Mouse (Mus musculus) limb, embryonic 10.5 days (tissue): ENCODE measurements at regions not wholly inside any gene's neighbourhood (a gene's known extent, or its start where the extent isn't known, plus 50 kb on each side); places are given as distances from the start of the nearest gene placed in this dataset.

Experiments
- DNase-seq: peaks from one replicate; pipeline ENCODE4 v3.0.0-alpha.2; 2017; ENCODE audit warnings: low spot score
- H3K27ac ChIP-seq: fragments of 300-500 bp; sonication (generic); 2 replicates; pipeline ENCODE4 v1.5.1; 2016; ENCODE audit warnings: mild to moderate bottlenecking
- H3K27me3 ChIP-seq: fragments of 300-500 bp; sonication (generic); 2 replicates; pipeline ENCODE4 v1.6.1; 2016; ENCODE audit warnings: low read depth, mild to moderate bottlenecking; ENCODE audit not compliant: poor library complexity, severe bottlenecking
- H3K36me3 ChIP-seq: fragments of 300-500 bp; sonication (generic); 2 replicates; pipeline ENCODE4 v1.6.1; 2016; ENCODE audit warnings: mild to moderate bottlenecking, moderate library complexity
- H3K4me1 ChIP-seq: fragments of 300-500 bp; sonication (generic); 2 replicates; pipeline ENCODE4 v1.6.1; 2016
- H3K4me3 ChIP-seq: fragments of 300-500 bp; sonication (generic); 2 replicates; pipeline ENCODE4 v1.5.1; 2016; ENCODE audit warnings: mild to moderate bottlenecking, moderate library complexity
- H3K9me3 ChIP-seq: fragments of 300-500 bp; sonication (generic); replicated peaks from 2 replicates; pipeline ENCODE4 v1.6.1; 2016; ENCODE audit warnings: mild to moderate bottlenecking
- WGBS: fragments of 180-500 bp; shearing (Covaris S2); methylation state at CpG from one replicate; pipeline ENCODE4 v1.1.7; 2016; 5-methylcytosine and 5-hydroxymethylcytosine counted together

GRCm38 (mm10) chr13:101433162-101433561 lies 334.9 kb downstream of the Pik3r1 start:
- 96% methylated on average over 6 of the region's 6 CpGs for WGBS

GRCm38 (mm10) chr13:101427426-101428221 lies 340.4 kb downstream of the Pik3r1 start:
- WGBS, result 57% methylated on average over 12 of the region's 12 CpGs
- Histone ChIP-seq H3K4me1 (peaks cover 17% of the 10 kb centered on the region), H3K27ac (no peak overlapping the region), H3K27me3 (peaks cover 79% of the 10 kb centered on the region), H3K9me3 (no peaks in the 10 kb centered on the region), H3K4me3 (no peak overlapping the region), H3K36me3 (no peaks in the 10 kb centered on the region)
- peak; percentile 49 for DNase-seq

More at GRCm38 (mm10) chr13:101433162-101433561, 334.9 kb downstream of the Pik3r1 start:
- Histone ChIP-seq H3K4me3 (no peak overlapping the region), H3K4me1 (peaks cover 9% of the 10 kb centered on the region), H3K9me3 (no peaks in the 10 kb centered on the region), H3K27me3 (peaks cover 54% of the 10 kb centered on the region), H3K27ac (no peak overlapping the region), H3K36me3 (no peaks in the 10 kb centered on the region)
- DNase-seq, result no peak

GRCm38 (mm10) chr13:101426461-101426860 lies 341.6 kb downstream of the Pik3r1 start:
- 64% methylated on average over 5 of the region's 5 CpGs for WGBS

GRCm38 (mm10) chr13:101422082-101422481 lies 345.9 kb downstream of the Pik3r1 start:
- H3K27ac ChIP-seq, result no peak overlapping the region
- no peaks in the 10 kb centered on the region for H3K36me3 ChIP-seq
- no peak overlapping the region for H3K4me3 ChIP-seq
- H3K9me3 ChIP-seq, result no peaks in the 10 kb centered on the region
- peaks cover 72% of the 10 kb centered on the region for H3K27me3 ChIP-seq
- no peak for DNase-seq
- 71% methylated on average over 3 of the region's 3 CpGs for WGBS
- H3K4me1 ChIP-seq, result no peaks in the 10 kb centered on the region

More at GRCm38 (mm10) chr13:101426461-101426860, 341.6 kb downstream of the Pik3r1 start:
- Histone ChIP-seq H3K9me3 (no peaks in the 10 kb centered on the region), H3K4me3 (no peak overlapping the region), H3K4me1 (peaks cover 17% of the 10 kb centered on the region), H3K27me3 (peaks cover 79% of the 10 kb centered on the region), H3K27ac (no peak overlapping the region), H3K36me3 (no peaks in the 10 kb centered on the region)
- no peak for DNase-seq

GRCm38 (mm10) chr13:101419457-101420025 lies 348.5 kb downstream of the Pik3r1 start:
- no peaks in the 10 kb centered on the region for H3K36me3 ChIP-seq
- no peak overlapping the region for H3K4me3 ChIP-seq
- WGBS, result 88% methylated on average over 7 of the region's 7 CpGs
- H3K27me3 ChIP-seq, result peaks cover 49% of the 10 kb centered on the region
- H3K27ac ChIP-seq, result no peak overlapping the region
- DNase-seq, result no peak
- H3K4me1 ChIP-seq, result no peaks in the 10 kb centered on the region
- H3K9me3 ChIP-seq, result no peaks in the 10 kb centered on the region

GRCm38 (mm10) chr13:101418272-101418671 lies 349.7 kb downstream of the Pik3r1 start:
- no peak for DNase-seq

GRCm38 (mm10) chr13:101408885-101409284 lies 359.1 kb downstream of the Pik3r1 start:
- Histone ChIP-seq H3K36me3 (no peaks in the 10 kb centered on the region), H3K9me3 (no peaks in the 10 kb centered on the region), H3K27me3 (no peaks in the 10 kb centered on the region), H3K4me3 (no peak overlapping the region), H3K27ac (no peak overlapping the region), H3K4me1 (no peaks in the 10 kb centered on the region)
- no peak for DNase-seq
- 87% methylated on average over 4 of the region's 4 CpGs for WGBS

More at GRCm38 (mm10) chr13:101418272-101418671, 349.7 kb downstream of the Pik3r1 start:
- Histone ChIP-seq H3K4me3 (no peak overlapping the region), H3K9me3 (no peaks in the 10 kb centered on the region), H3K27me3 (peaks cover 38% of the 10 kb centered on the region), H3K27ac (no peak overlapping the region), H3K4me1 (no peaks in the 10 kb centered on the region), H3K36me3 (no peaks in the 10 kb centered on the region)
- WGBS, result 94% methylated on average over 6 of the region's 6 CpGs

- no peaks in the 10 kb centered on the region for H3K4me1 ChIP-seq
- no peak overlapping the region for H3K4me3 ChIP-seq
- H3K9me3 ChIP-seq, result no peaks in the 10 kb centered on the region
- WGBS, result 79% methylated on average over 1 of the region's 1 CpGs
- no peak overlapping the region for H3K27ac ChIP-seq
- H3K36me3 ChIP-seq, result no peaks in the 10 kb centered on the region
- no peak for DNase-seq
- no peaks in the 10 kb centered on the region for H3K27me3 ChIP-seq
These were observed 360.4 kb downstream of the Pik3r1 start for GRCm38 (mm10) chr13:101407633-101408032.

- no peaks in the 10 kb centered on the region for H3K9me3 ChIP-seq
- 96% methylated on average over 5 of the region's 5 CpGs for WGBS
- no peak overlapping the region for H3K4me3 ChIP-seq
- no peak overlapping the region for H3K27ac ChIP-seq
- no peak for DNase-seq
- H3K36me3 ChIP-seq, result no peaks in the 10 kb centered on the region
- no peaks in the 10 kb centered on the region for H3K4me1 ChIP-seq
- no peaks in the 10 kb centered on the region for H3K27me3 ChIP-seq
These were observed 394.3 kb downstream of the Pik3r1 start for GRCm38 (mm10) chr13:101373581-101374189.

- Histone ChIP-seq H3K9me3 (no peaks in the 10 kb centered on the region), H3K4me3 (no peak overlapping the region), H3K4me1 (no peaks in the 10 kb centered on the region), H3K27me3 (no peaks in the 10 kb centered on the region), H3K27ac (no peak overlapping the region), H3K36me3 (no peaks in the 10 kb centered on the region)
- DNase-seq, result no peak
- 95% methylated on average over 1 of the region's 1 CpGs for WGBS
These were observed 396.1 kb downstream of the Pik3r1 start for GRCm38 (mm10) chr13:101371906-101372305.

- WGBS, result 82% methylated on average over 5 of the region's 5 CpGs
- H3K27me3 ChIP-seq, result no peaks in the 10 kb centered on the region
- H3K27ac ChIP-seq, result no peak overlapping the region
- H3K36me3 ChIP-seq, result no peaks in the 10 kb centered on the region
- H3K4me1 ChIP-seq, result no peaks in the 10 kb centered on the region
- H3K4me3 ChIP-seq, result no peak overlapping the region
- DNase-seq, result no peak
- no peaks in the 10 kb centered on the region for H3K9me3 ChIP-seq
These were observed 399.8 kb downstream of the Pik3r1 start for GRCm38 (mm10) chr13:101368170-101368569.

- 93% methylated on average over 3 of the region's 3 CpGs for WGBS
- no peaks in the 10 kb centered on the region for H3K9me3 ChIP-seq
- no peaks in the 10 kb centered on the region for H3K36me3 ChIP-seq
- H3K27ac ChIP-seq, result no peak overlapping the region
- H3K27me3 ChIP-seq, result no peaks in the 10 kb centered on the region
- no peaks in the 10 kb centered on the region for H3K4me1 ChIP-seq
- DNase-seq, result no peak
- no peak overlapping the region for H3K4me3 ChIP-seq
These were observed 412.7 kb downstream of the Pik3r1 start for GRCm38 (mm10) chr13:101355363-101355762.

- no peaks in the 10 kb centered on the region for H3K36me3 ChIP-seq
- H3K27ac ChIP-seq, result no peak overlapping the region
- no peak overlapping the region for H3K4me3 ChIP-seq
- no peaks in the 10 kb centered on the region for H3K9me3 ChIP-seq
- H3K27me3 ChIP-seq, result no peaks in the 10 kb centered on the region
- H3K4me1 ChIP-seq, result no peaks in the 10 kb centered on the region
- WGBS, result 87% methylated on average over 4 of the region's 4 CpGs
- DNase-seq, result no peak
These were observed 416.9 kb downstream of the Pik3r1 start for GRCm38 (mm10) chr13:101351123-101351522.
